Mouse (Mus musculus) hindbrain, postnatal 0 days (tissue): ENCODE measurements around the gene Fbxl13. TPM values are rescaled to one million over a fixed set of nuclear protein-coding genes. Genes with fewer than 3 reads are reported as not detected.

ENCODE experiments used
- ATAC-seq: fragments of 200-750 bp; cut with Nextera tagmentation; 2 replicates; pipeline ENCODE4 v1.8.0; 2017; ENCODE audit warnings: mild to moderate bottlenecking, moderate TSS enrichment, moderate library complexity
- DNase-seq: peaks from one replicate; pipeline ENCODE4 v3.0.0-alpha.2; 2015; ENCODE audit warnings: low spot score
- H3K27ac ChIP-seq: fragments of 300-500 bp; sonication (generic); 2 replicates; pipeline ENCODE4 v1.5.1; 2014; ENCODE audit warnings: mild to moderate bottlenecking
- H3K27me3 ChIP-seq: fragments of 300-500 bp; sonication (generic); 2 replicates; pipeline ENCODE4 v1.6.1; 2014; ENCODE audit warnings: low read length, mixed read lengths; ENCODE audit not compliant: insufficient read depth
- H3K36me3 ChIP-seq: fragments of 300-500 bp; sonication (generic); 2 replicates; pipeline ENCODE4 v1.6.1; 2014; ENCODE audit warnings: low read length, mixed read lengths; ENCODE audit not compliant: insufficient read depth
- H3K4me1 ChIP-seq: fragments of 300-500 bp; sonication (generic); 2 replicates; pipeline ENCODE4 v1.6.1; 2014; ENCODE audit warnings: antibody characterized with exemption, low read length, mixed read lengths; ENCODE audit not compliant: insufficient read depth
- H3K4me2 ChIP-seq: fragments of 300-500 bp; sonication (generic); 2 replicates; pipeline ENCODE4 v1.6.1; 2014; ENCODE audit warnings: low read depth, mild to moderate bottlenecking, low read length, moderate library complexity, mixed read lengths
- H3K4me3 ChIP-seq: fragments of 300-500 bp; sonication (generic); 2 replicates; pipeline ENCODE4 v1.5.1; 2014; ENCODE audit warnings: low read length
- H3K9ac ChIP-seq: fragments of 300-500 bp; sonication (generic); replicated peaks from 2 replicates; pipeline ENCODE4 v1.6.1; 2014; ENCODE audit warnings: mild to moderate bottlenecking, low read length, moderate library complexity, mixed read lengths
- H3K9me3 ChIP-seq: fragments of 300-500 bp; sonication (generic); 2 replicates; pipeline ENCODE4 v1.6.1; 2016; ENCODE audit warnings: low read length, mixed read lengths
- CTCF ChIP-seq: IDR thresholded peaks from 2 replicates; pipeline ENCODE4 v1.5.1; 2016; ENCODE audit warnings: antibody characterized with exemption, control low read depth, low read depth
- WGBS: fragments of 180-500 bp; shearing (Covaris S2); extraction: QIAGEN DNeasy Blood & Tissue Kit; methylation state at CpG from one replicate; pipeline ENCODE4 v1.1.7; 2014; 5-methylcytosine and 5-hydroxymethylcytosine counted together
- polyA plus RNA-seq: library from polyadenylated mRNA; unstranded; fragments of >200 nt; fragmentation: Nextera tagmentation; extraction: Ambion mirVana; gene quantifications from 2 replicates; pipeline ENCODE4 v1.2.1, GENCODE M21; 2015
- total RNA-seq: library from RNA; depleted of rRNA; stranded (reverse); fragments of >200 nt; gene quantifications from 2 replicates; pipeline ENCODE4 v1.2.3, GENCODE M21; 2014

The Fbxl13 gene
- total and polyA plus RNA-seq, 2 experiments from 2014 or later: 0.16 to 0.23 TPM

DNA sequence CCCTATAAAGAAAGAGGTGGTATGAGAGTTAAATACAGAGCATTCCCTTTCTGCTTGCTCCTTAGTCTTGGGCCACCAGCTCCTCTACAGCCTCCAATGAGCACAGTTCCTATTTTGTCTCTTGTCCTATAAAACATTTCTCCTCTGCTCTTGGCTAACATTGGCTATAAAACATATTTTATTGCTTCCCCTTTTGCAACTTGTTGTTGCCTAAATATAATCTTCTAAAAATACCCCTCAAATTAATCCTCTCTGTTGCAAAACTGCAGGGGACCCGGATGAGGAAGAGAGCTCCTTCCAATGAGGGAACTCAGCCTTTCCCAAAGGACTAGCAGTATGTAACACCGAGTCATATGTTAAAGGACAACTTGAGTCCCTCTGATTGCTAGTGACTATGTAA is 81.5 kb downstream of the Fbxl13 start:
- Histone ChIP-seq H3K9me3 (no peaks in the 10 kb centered on the region), H3K27me3 (no peaks in the 10 kb centered on the region), H3K4me1 (no peaks in the 10 kb centered on the region), H3K4me3 (no peak overlapping the region), H3K36me3 (no peaks in the 10 kb centered on the region), H3K4me2 (no peak overlapping the region), H3K27ac (no peak overlapping the region), H3K9ac (no peak overlapping the region)
- no peak for DNase-seq
- no peak for TF ChIP-seq CTCF
- 80% methylated on average over 2 of the region's 2 CpGs for WGBS
- no peak for ATAC-seq

DNA sequence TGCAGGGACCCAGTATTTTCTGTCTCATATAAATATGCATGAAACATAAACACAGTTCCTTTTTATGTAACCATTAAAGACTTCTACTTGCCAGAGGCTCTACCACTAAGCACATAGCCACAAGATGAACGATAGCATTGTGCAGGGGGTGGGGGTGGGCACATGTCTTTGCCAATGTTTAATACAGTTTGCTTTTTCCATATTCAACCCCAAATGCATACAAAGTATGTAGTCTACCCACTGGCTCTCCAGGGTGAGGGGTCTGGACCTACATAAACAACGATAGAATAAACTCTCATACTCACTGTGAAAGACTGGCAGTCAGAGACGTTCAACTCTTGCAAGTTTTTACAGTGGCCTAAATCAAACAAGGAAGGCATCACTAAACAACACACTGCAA is 88.9 kb downstream of the Fbxl13 start:
- 66% methylated on average over 3 of the region's 3 CpGs for WGBS
- no peaks in the 10 kb centered on the region for H3K27me3 ChIP-seq
- H3K9ac ChIP-seq: no peak overlapping the region
- no peak overlapping the region for H3K27ac ChIP-seq
- H3K4me2 ChIP-seq: no peak overlapping the region
- H3K4me1 ChIP-seq: no peaks in the 10 kb centered on the region
- no peaks in the 10 kb centered on the region for H3K36me3 ChIP-seq
- H3K4me3 ChIP-seq: no peak overlapping the region
- no peaks in the 10 kb centered on the region for H3K9me3 ChIP-seq
- no peak for DNase-seq
- ATAC-seq: no peak
- TF ChIP-seq CTCF: no peak

DNA sequence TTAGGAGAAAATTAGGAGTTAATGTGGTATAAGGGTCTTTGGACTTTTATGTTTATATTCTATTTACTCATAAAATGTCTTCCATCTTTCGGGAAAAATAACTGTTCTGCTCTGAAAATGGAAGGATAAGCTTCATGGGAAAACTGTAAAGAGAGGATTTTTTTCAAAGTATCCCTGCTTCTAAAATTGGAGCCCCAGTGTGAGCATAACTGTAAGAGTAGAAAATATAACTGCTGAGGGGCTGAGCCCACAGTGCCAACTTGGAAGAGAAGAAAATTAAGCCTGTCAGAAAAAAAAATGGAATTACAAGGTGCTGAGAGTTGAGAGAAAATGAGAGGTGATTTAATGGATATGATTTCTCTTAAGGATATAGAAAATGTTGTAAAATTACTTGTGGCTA is 90.7 kb downstream of the Fbxl13 start:
- H3K9ac ChIP-seq: no peak overlapping the region
- no peaks in the 10 kb centered on the region for H3K9me3 ChIP-seq
- H3K4me3 ChIP-seq: no peak overlapping the region
- no peak overlapping the region for H3K27ac ChIP-seq
- no peak for ATAC-seq
- H3K36me3 ChIP-seq: no peaks in the 10 kb centered on the region
- no peaks in the 10 kb centered on the region for H3K4me1 ChIP-seq
- DNase-seq: no peak
- H3K4me2 ChIP-seq: no peak overlapping the region
- WGBS: 86% methylated on average over 1 of the region's 1 CpGs
- H3K27me3 ChIP-seq: no peaks in the 10 kb centered on the region
- TF ChIP-seq CTCF: no peak

DNA sequence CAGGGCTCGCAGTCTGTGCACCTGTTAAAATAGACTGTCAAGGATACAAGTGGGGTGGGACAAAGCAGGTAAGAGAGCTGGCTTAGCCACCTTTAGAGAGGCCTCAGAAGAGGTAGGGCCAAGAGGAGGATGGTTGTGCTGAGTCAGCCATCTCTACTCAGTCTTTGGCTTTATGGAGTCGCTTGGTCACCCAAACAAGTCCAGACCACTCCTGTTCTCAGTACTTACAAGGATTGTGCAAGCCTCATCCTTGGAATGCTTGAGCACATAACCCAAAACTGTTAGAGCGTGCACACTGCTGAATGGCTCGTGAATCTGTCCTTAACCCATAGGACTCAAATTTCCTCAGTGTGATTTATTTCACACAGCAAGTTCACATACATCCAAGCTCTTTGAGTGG is 91.7 kb downstream of the Fbxl13 start:
- Histone ChIP-seq H3K4me2 (no peak overlapping the region), H3K4me1 (no peaks in the 10 kb centered on the region), H3K9me3 (no peaks in the 10 kb centered on the region), H3K27ac (no peak overlapping the region), H3K9ac (no peak overlapping the region), H3K36me3 (no peaks in the 10 kb centered on the region), H3K4me3 (no peak overlapping the region), H3K27me3 (no peaks in the 10 kb centered on the region)
- DNase-seq (no peak), ATAC-seq (no peak)
- TF ChIP-seq CTCF: no peak
- 83% methylated on average over 4 of the region's 4 CpGs for WGBS

DNA sequence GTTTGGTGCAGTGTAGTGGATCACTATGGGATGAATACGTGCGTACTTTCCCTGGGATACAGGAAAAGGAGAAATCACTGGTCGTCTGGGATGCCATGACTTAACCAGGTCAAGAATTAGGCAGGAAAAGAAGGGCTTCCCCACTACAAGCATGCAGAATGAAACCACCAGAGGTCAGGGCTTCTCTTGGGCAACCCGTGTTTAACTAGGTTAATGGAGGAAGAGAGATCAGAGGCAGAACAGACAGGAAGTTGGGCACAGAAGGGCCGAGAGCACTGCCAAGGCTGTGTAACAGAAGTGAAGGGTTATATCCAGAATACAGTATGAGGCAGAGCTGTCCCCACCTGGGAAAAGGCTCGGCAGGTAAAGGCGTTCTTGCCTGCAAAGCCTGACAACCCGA is 98.4 kb downstream of the Fbxl13 start:
- Histone ChIP-seq H3K9me3 (no peaks in the 10 kb centered on the region), H3K9ac (no peak overlapping the region), H3K4me2 (no peak overlapping the region), H3K27me3 (no peaks in the 10 kb centered on the region), H3K4me3 (no peak overlapping the region), H3K27ac (no peak overlapping the region), H3K36me3 (no peaks in the 10 kb centered on the region), H3K4me1 (no peaks in the 10 kb centered on the region)
- ATAC-seq (no peak), DNase-seq (no peak)
- 86% methylated on average over 8 of the region's 8 CpGs for WGBS
- no peak for TF ChIP-seq CTCF

DNA sequence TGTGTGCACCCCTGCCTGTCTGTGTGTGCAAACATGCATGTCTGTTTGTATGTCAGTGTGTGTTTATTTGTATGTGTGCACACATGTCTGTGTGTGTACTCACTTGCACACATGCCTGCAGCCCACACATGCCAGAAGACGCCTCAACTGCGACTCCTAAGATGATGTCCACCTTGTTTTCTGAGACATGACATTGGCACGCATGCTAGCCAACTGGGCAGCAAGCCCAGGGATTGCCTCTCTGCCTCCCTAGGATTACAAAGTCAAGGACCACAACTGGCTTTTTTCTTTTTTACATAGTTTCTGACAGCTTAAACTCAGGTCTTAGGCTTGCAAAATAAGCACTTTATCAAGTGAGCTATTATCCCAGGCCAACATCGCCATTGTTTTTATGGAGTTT is 99.6 kb downstream of the Fbxl13 start:
- Histone ChIP-seq H3K4me3 (no peak overlapping the region), H3K9me3 (no peaks in the 10 kb centered on the region), H3K27ac (no peak overlapping the region), H3K4me2 (no peak overlapping the region), H3K36me3 (no peaks in the 10 kb centered on the region), H3K9ac (no peak overlapping the region), H3K4me1 (no peaks in the 10 kb centered on the region), H3K27me3 (no peaks in the 10 kb centered on the region)
- DNase-seq: no peak
- TF ChIP-seq CTCF: no peak
- ATAC-seq: no peak
- WGBS: 55% methylated on average over 4 of the region's 4 CpGs

DNA sequence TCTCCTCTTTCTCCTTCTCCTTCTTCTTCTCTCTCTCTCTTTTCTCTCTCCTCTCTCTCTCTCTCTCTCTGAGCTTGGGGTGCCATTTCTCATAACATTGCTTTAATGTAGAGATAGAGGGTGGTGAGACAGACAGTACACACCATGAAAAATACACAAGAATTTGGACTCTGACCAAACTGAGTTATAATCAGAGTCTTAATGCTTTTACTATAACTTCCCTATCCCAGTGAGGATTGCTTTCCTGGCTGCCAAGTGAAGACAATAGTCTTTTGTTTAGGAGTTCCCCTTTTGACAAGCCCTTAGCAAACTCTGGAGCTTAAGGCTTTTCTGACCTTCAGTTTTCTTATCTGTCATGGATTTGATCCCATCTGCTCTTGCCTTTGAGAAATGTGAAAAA is 100.2 kb downstream of the Fbxl13 start:
- Histone ChIP-seq H3K27me3 (no peaks in the 10 kb centered on the region), H3K9ac (no peak overlapping the region), H3K9me3 (no peaks in the 10 kb centered on the region), H3K27ac (no peak overlapping the region), H3K4me1 (no peaks in the 10 kb centered on the region), H3K36me3 (no peaks in the 10 kb centered on the region), H3K4me2 (no peak overlapping the region), H3K4me3 (no peak overlapping the region)
- DNase-seq (no peak), ATAC-seq (no peak)
- TF ChIP-seq CTCF: no peak

DNA sequence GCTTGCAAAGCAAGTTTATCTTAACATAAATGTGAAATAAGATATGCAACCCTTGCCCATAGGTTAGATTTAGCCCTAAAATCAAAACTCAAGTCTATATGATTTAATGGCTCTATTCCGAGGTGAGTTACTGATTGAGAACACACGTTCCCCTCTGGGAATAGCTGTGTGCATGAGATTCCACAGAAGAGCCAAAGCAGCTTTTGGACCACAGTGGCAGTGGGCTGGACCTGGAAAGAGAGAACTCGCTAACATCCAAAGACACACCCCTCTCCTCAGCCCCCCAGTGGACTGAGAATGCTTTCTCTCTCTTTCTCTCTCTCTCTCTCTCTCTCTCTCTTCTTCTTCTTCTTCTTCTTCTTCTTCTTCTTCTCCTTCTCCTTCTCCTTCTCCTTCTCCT is 100.6 kb downstream of the Fbxl13 start:
- Histone ChIP-seq H3K4me3 (no peak overlapping the region), H3K4me1 (no peaks in the 10 kb centered on the region), H3K9me3 (no peaks in the 10 kb centered on the region), H3K27me3 (no peaks in the 10 kb centered on the region), H3K4me2 (no peak overlapping the region), H3K27ac (no peak overlapping the region), H3K9ac (no peak overlapping the region), H3K36me3 (no peaks in the 10 kb centered on the region)
- no peak for TF ChIP-seq CTCF
- no peak for ATAC-seq
- 61% methylated on average over 3 of the region's 3 CpGs for WGBS
- no peak for DNase-seq
